Mouse (Mus musculus) megakaryocyte-erythroid progenitor cell, adult 5 weeks (primary cell): ENCODE measurements around the gene Rnase2a. TPM values are rescaled to one million over a fixed set of nuclear protein-coding genes. Genes with fewer than 3 reads are reported as not detected.

ENCODE experiments used
- polyA plus RNA-seq: library from polyadenylated mRNA; stranded (reverse); fragments of >175 nt; gene quantifications from 2 replicates; pipeline ENCODE4 v1.2.3, GENCODE M21; 2012

Rnase2a gene
- polyA plus RNA-seq: not detected in 2 replicates

GRCm38 (mm10) chr14:51256041-51256440 lies at the start of gene Rnase2a:
TSS of gene Rnase2a (minus strand) at chr14:51256112.

Other genes with a start within 250 kb of the Rnase2a start
- gene Rnase10, start 248.4 kb downstream of the Rnase2a start, polyA plus RNA-seq: 0.11 TPM in 1 of 2 replicates, not detected in the other
- not detected in 2 replicates for gene Rnase9, start 214.2 kb downstream of the Rnase2a start, polyA plus RNA-seq
- gene Rnase11, start 205.9 kb downstream of the Rnase2a start, polyA plus RNA-seq: not detected in 2 replicates
- 0.18 TPM in 1 of 2 replicates, not detected in the other for gene Rnase12, start 198.5 kb downstream of the Rnase2a start, polyA plus RNA-seq
- gene Olfr750, start 181.7 kb downstream of the Rnase2a start, polyA plus RNA-seq: not detected in 2 replicates
- 0.25 and 0.35 TPM in 2 replicates for gene Rnase4, start 165.0 kb downstream of the Rnase2a start, polyA plus RNA-seq
- 0.15 TPM in 1 of 2 replicates, not detected in the other for gene Ang, start 165.0 kb downstream of the Rnase2a start, polyA plus RNA-seq
- gene Eddm3b, start 141.7 kb downstream of the Rnase2a start, polyA plus RNA-seq: not detected in 2 replicates
- gene Rnase6, start 132.2 kb downstream of the Rnase2a start, polyA plus RNA-seq: 1.7 TPM in 2 replicates
- gene Rnase1, start 109.3 kb downstream of the Rnase2a start, polyA plus RNA-seq: not detected in 2 replicates
- gene Rnase2b, start 93.9 kb downstream of the Rnase2a start, polyA plus RNA-seq: not detected in 2 replicates
- gene Ang2, start 57.0 kb downstream of the Rnase2a start, polyA plus RNA-seq: not detected in 2 replicates
- gene Ear14, start 52.7 kb downstream of the Rnase2a start, polyA plus RNA-seq: not detected in 2 replicates
- gene Gm7247, start 105.6 kb upstream of the Rnase2a start, polyA plus RNA-seq: not detected in 2 replicates
- not detected in 2 replicates for gene Vmn2r88, start 154.7 kb upstream of the Rnase2a start, polyA plus RNA-seq
- gene Vmn2r89, start 195.7 kb upstream of the Rnase2a start, polyA plus RNA-seq: not detected in 2 replicates